Mouse (Mus musculus) MN1 (cell line): ENCODE measurements around the gene Foxn3.

Source experiments
- DNase-seq: peaks from one replicate; pipeline ENCODE4 v3.0.0-alpha.2; 2016; ENCODE audit warnings: low spot score

Foxn3 gene

GRCm38 (mm10) chr12:99174979-99175621, 388.3 kb downstream of the Foxn3 start:
- DNase-seq = no peak

GRCm38 (mm10) chr12:99172170-99172569, 391.2 kb downstream of the Foxn3 start:
- DNase-seq = no peak

- DNase-seq = no peak
These were observed 393.5 kb downstream of the Foxn3 start for GRCm38 (mm10) chr12:99169925-99170324.

GRCm38 (mm10) chr12:99166091-99166490, 397.3 kb downstream of the Foxn3 start:
- no peak for DNase-seq

- DNase-seq = no peak
These were observed 400.1 kb downstream of the Foxn3 start for GRCm38 (mm10) chr12:99163342-99163682.

GRCm38 (mm10) chr12:99162639-99163341, 400.6 kb downstream of the Foxn3 start:
- no peak for DNase-seq

- DNase-seq = no peak
These were observed 401.2 kb downstream of the Foxn3 start for GRCm38 (mm10) chr12:99162188-99162587.

- DNase-seq = no peak
These were observed 403.3 kb downstream of the Foxn3 start for GRCm38 (mm10) chr12:99160061-99160460.

- no peak for DNase-seq
These were observed 407.5 kb downstream of the Foxn3 start for GRCm38 (mm10) chr12:99155904-99156303.

GRCm38 (mm10) chr12:99154230-99154629, 409.2 kb downstream of the Foxn3 start:
- DNase-seq = no peak

GRCm38 (mm10) chr12:99153664-99154063, 409.7 kb downstream of the Foxn3 start:
- peak; percentile 70 for DNase-seq

GRCm38 (mm10) chr12:99150126-99150525, 413.3 kb downstream of the Foxn3 start:
- no peak for DNase-seq

GRCm38 (mm10) chr12:99149193-99149592, 414.2 kb downstream of the Foxn3 start:
- no peak for DNase-seq
